Mouse (Mus musculus) cerebellum, postnatal 4 days (tissue): ENCODE data around the gene Drc1.

Experiments used
- DNase-seq, 2 experiments: peaks; one replicate each; pipeline ENCODE4 v3.0.0; 2022; ENCODE audit warnings: low spot score in 2 of 2, mixed read lengths in 1 of 2

Drc1 gene

DNA sequence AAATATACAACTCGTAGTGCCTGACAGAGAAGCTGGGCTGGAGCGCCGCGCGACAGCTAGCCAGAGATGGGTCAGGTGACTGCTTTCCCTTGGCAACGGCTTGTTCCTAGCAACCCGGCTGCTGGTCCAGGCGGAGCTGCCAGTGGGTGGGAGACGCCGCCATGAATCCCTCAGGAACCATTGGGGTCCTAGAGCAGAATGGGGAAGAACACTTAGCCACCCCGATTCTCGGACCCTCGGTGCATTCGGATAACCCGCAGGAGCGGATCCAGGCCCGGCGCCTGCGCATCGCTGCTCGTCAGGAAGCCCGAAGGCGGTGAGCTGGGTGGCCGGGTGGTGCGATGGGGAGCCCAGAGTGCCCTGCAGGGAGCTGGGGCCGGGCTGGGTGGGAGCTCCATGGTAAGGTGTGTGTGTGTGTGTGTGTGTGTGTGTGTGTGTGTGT is at the start of gene Drc1:
Gene Drc1 (plus strand): TSS at position 98 of the 442 bp plus-strand sequence.
- peak; percentile 34 to 37 for DNase-seq

- no peak for DNase-seq
Observed at GRCm38 (mm10) chr5:30231891-30232270, 49.3 kb upstream of the Drc1 start.

- DNase-seq = peak; percentile 92 to 96
Observed at GRCm38 (mm10) chr5:30232271-30232971, 48.8 kb upstream of the Drc1 start, which contains the start of gene Selenoi. TSS of gene Selenoi (plus strand) at chr5:30232581.

GRCm38 (mm10) chr5:30233042-30233441 is 48.1 kb upstream of the Drc1 start:
- no peak for DNase-seq

DNA sequence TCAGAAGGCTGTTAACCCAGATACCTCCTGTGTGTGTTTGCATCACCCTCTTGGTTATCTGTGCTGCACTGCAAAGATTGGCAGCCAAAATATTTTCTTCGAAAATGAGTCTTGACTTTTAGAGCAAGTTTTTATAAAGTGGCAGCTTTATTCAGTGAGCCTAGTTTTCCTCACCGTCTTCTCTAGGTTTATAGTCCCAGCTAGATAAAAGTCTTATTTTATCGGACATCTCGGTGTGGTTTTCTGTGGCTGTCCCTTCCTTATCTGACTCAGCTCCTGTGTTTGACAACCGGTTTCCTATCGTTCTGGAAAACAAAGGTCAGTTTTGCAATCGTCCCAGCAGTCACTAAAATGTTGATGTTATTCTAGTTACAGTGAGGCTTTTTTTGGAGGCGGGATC is 47.2 kb upstream of the Drc1 start:
- no peak for DNase-seq

- DNase-seq = no peak
Observed at GRCm38 (mm10) chr5:30235641-30236126, 45.5 kb upstream of the Drc1 start.

GRCm38 (mm10) chr5:30238533-30238932 is 42.7 kb upstream of the Drc1 start:
- DNase-seq = no peak

DNA sequence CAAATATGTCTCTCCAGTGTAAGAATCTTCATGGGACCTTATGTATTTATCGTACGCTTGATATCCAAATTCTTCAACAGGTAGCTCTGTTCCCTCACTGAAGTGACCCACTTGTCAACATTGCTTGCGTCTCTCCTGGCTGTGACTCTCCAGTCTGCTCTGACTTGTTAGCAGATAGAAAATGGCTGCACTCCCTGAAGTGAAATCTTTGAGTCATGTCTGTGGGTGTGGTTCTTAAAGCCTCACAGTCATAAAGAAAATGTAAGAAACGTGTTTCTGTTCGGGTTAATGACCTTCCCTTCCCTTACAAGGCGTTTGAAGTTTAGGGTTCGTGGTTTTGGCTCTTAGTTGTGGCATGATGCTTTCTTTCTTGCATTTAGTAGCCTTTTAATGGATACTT is 40.6 kb upstream of the Drc1 start:
- DNase-seq = no peak

GRCm38 (mm10) chr5:30242410-30242809 is 38.8 kb upstream of the Drc1 start:
- no peak for DNase-seq

GRCm38 (mm10) chr5:30243741-30244140 is 37.4 kb upstream of the Drc1 start:
- peak in 1 of 2 experiments; percentile 13 for DNase-seq

DNA sequence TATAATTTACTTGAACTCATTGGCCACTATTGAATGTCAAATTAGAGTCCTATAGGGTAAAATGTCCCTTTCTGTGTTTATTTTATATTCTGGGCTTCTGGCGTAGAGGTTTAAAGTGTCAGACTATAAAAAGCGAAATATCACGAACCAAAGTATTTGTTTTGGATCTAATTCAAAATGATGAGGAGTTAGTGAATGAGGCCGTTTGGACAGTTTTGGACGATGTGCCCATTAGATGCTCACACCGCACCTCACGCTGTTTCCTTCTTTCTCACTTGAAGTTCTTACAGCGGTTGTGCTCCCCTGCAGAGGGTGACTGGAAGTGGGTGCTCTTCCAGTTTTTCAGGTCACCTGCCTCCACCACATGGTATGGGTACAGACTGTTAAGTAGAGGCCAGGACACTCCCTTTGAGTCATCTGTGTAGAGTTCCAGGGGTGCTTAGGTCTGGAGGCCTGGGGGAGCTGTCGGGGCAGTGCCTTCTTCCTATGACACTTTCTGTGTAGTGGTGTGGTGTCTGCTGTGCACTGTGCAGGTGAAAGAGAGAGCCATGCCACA is 35.2 kb upstream of the Drc1 start:
- DNase-seq = no peak

DNA sequence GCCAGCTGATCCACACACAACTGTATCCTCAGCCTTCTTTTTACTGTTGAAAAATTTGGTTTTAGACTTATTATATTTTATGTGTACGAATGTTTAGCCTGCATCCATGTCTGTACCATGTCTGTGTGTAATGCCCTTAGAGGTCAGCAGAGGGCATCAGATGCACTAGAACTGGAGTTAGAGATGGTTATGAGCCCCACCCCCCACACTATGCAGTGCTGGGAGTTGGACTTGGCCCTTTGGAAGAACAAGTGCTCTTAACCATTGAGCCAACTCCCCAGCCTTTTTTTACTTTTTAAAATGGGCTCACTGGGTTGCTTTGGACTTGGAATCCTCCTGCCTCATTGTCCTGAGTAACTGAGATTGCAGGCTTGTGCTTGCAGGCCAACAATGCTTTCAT is 33.5 kb upstream of the Drc1 start:
- DNase-seq = no peak

DNA sequence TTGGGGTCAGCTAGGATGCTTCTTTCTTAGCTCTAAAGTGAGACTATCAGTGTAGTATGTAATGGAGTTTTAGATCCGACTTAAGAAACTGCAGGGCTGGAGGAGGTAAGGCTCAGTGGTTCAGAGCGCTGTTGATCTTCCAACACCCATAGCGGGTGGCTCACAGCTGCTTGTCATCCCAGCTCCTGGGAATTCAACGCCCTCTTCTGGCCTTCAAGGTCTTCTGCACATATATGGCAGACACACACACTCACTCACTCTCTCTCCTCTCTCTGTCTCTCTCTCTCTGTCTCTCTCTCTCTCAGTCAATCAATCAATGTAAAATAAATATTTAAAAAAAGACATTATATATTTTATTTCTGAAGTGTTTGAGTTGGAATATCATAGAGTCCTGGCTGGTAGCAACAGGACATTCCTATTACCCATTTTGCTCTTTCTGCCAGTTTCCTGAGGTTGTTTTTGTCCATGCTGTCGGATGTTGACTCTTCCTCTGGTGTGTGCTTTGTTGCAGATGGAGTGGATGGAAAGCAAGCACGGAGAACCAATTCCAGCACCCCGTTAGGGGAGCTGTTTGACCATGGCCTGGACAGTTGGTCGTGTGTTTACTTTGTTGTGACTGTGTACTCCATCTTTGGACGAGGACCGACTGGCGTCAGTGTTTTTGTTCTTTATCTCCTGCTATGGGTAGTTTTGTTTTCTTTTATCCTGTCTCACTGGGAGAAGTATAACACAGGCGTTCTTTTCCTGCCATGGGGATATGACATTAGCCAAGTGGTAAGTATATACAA is 25.4 kb upstream of the Drc1 start:
- DNase-seq = no peak

- DNase-seq = no peak
Observed at GRCm38 (mm10) chr5:30258776-30259175, 22.4 kb upstream of the Drc1 start.

DNA sequence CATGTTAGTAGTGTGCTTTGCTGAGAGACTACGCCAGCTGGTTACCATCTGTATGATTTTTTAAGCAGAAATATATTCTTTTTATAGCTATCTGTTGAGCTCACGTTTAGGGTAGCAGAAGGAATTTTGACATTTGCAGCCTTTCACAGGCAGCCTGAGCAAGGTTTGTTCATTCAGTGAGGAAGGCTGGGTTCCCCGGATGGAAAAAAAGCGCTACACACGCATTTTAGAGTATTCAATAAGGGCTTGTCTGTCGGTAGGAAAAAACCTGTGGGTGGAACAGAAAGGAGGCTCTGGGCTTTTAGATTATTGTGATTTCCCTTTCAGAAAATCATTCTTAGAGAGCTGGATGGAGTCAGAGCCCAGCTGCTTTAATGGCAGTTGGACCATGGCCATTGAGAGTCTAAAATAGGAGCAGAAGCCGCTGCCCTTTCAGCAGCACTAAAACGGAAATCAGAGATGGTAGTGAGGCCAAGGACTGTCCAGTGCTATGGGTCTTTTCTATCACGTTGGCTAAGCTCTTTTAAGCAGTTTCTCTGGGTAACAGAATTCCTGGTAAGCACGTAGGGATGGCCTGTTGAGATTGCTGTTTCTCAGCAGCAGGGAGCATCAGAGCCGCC is 10.5 kb upstream of the Drc1 start:
- DNase-seq = no peak

DNA sequence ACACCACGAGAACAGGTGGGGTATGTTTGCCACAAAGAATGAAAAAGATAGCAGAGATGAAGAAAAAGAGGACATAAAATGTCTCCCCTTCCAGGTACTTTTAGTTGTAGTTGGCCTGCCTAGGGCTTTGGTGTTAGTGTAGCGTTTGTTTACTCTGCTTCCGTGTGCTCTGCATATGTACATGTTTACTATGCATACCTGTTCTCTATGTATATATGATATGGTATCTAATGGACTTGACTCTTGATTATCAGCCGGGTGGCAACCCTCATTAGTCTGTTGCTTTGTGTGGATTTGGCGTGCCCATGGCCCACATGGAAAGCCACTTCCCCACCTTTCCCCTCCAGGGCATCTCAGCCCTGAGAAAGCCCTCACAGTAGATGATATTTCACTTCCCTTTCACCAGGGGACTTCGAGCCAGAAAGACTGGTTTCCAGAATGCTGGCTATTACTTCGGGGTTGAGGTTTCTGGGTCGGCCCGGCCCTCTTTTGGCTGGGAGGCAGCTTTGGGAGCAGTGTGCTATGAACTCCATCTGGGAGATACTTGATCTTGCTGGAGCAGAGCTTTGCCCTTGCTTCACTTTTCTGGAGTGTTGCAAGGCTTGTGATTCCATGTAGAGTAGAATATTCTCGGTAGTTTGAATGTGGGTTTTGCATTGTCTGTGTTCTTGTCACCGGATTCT is 9.4 kb upstream of the Drc1 start:
- no peak for DNase-seq

GRCm38 (mm10) chr5:30276361-30276760 is 4.8 kb upstream of the Drc1 start:
- DNase-seq = no peak

- DNase-seq = no peak
Observed at GRCm38 (mm10) chr5:30278952-30279351, 2.2 kb upstream of the Drc1 start.

DNA sequence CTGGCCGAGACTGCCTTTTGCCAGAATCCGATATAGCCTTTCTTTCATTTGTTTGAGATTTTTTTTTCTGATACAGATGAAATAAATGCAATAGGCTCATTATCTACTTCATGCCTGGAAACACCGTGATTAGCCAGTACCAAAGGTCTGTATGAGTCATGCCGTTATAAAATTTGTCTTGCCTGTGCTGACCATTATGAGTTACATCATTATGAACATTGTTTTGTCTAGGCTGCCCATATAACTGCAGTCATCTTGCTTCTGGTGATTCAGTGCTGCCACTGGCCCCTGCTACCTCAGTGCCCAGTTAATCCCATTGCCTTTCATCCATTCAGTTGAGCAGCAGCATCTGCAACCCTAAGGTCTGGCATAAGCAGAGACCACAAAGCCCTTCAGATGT is 1.7 kb upstream of the Drc1 start:
- DNase-seq = no peak

GRCm38 (mm10) chr5:30280864-30281263 is 324 bp upstream of the Drc1 start:
- no peak for DNase-seq

DNA sequence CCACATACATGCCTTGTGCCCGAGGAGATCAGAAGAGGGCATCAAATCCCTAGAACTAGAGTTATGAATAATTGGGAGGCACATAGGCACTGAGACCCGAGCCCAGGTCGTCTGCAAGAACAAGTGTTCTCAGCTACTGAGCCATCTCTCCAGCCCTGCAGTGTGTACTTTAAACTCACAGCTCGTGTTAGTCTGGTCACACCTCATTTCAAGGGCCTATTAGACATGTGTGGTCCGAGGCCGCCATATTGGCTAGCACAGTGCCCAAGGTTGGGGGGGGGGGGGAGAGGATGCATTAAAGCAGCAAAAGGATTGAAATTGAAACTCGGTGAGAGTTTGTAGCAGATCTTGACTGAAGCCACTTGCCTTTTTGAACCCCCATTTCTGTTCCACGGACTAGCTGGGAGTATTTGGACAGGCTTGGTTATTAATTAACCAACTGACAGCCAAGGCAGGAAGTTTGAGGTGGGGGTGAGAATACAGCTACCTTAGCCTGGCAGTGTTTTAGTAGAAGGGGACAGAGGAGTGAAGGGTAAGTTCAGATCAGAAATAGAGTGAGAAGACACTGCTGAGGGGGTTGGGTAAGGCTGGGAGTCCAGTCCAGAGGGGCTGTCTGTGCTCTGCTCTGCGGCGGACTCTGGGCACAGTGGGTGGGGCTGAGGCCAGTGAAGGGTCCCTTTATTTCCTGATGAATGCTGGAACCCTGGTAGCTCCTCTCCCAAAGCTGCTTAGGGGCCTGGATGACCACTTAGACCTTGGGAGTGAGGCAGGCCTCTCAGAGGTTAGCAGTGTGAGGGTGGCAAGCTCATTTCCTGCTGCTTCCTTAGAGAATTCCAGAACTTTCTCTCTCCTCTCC is 5.0 kb downstream of the Drc1 start:
- DNase-seq = no peak
